Mouse (Mus musculus) heart, embryonic 11.5 days (tissue): Measurements from ENCODE around the gene Swsap1. TPM values are rescaled to one million over a fixed set of nuclear protein-coding genes. Genes with fewer than 3 reads are reported as not detected.

ENCODE experiments used
- ATAC-seq: fragments of 200-750 bp; cut with Nextera tagmentation; replicated peaks from 2 replicates; pipeline ENCODE4 v1.8.0; 2017; ENCODE audit warnings: moderate library complexity; ENCODE audit not compliant: insufficient number of reproducible peaks, low FRiP score, low TSS enrichment
- H3K27ac ChIP-seq: fragments of 300-500 bp; sonication (generic); 2 replicates; pipeline ENCODE4 v1.5.1; 2014; ENCODE audit warnings: mild to moderate bottlenecking, low read depth, low read length
- H3K27me3 ChIP-seq: fragments of 300-500 bp; sonication (generic); 2 replicates; pipeline ENCODE4 v1.6.1; 2014; ENCODE audit warnings: mild to moderate bottlenecking, low read length, mixed read lengths; ENCODE audit not compliant: control insufficient read depth, insufficient read depth
- H3K36me3 ChIP-seq: fragments of 300-500 bp; sonication (generic); 2 replicates; pipeline ENCODE4 v1.6.1; 2014; ENCODE audit warnings: mild to moderate bottlenecking, low read length, moderate library complexity, mixed read lengths; ENCODE audit not compliant: control insufficient read depth, insufficient read depth
- H3K4me1 ChIP-seq: fragments of 300-500 bp; sonication (generic); 2 replicates; pipeline ENCODE4 v1.6.1; 2014; ENCODE audit warnings: low read length; ENCODE audit not compliant: control insufficient read depth, insufficient read depth
- H3K4me2 ChIP-seq: fragments of 300-500 bp; sonication (generic); 2 replicates; pipeline ENCODE4 v1.6.1; 2014; ENCODE audit warnings: mild to moderate bottlenecking, moderate library complexity
- H3K4me3 ChIP-seq: fragments of 300-500 bp; sonication (generic); 2 replicates; pipeline ENCODE4 v1.5.1; 2014; ENCODE audit warnings: low read depth, low read length
- H3K9ac ChIP-seq: fragments of 300-500 bp; sonication (generic); 2 replicates; pipeline ENCODE4 v1.6.1; 2014; ENCODE audit warnings: mild to moderate bottlenecking, low read depth, low read length, moderate library complexity
- H3K9me3 ChIP-seq: fragments of 300-500 bp; sonication (generic); replicated peaks from 2 replicates; pipeline ENCODE4 v1.6.1; 2016; ENCODE audit warnings: low read length; ENCODE audit not compliant: control insufficient read depth
- WGBS: fragments of 180-500 bp; shearing (Covaris S2); extraction: QIAGEN DNeasy Blood & Tissue Kit; methylation state at CpG from one replicate; pipeline ENCODE4 v1.1.7; 2014; ENCODE audit not compliant: insufficient replicate concordance; 5-methylcytosine and 5-hydroxymethylcytosine counted together
- polyA plus RNA-seq: library from polyadenylated mRNA; unstranded; fragments of >200 nt; fragmentation: Nextera tagmentation; extraction: Ambion mirVana; gene quantifications from 2 replicates; pipeline ENCODE4 v1.2.1, GENCODE M21; 2014

The Swsap1 gene
- polyA plus RNA-seq, 1 experiment from 2014 or later, result 9.0 TPM

DNA sequence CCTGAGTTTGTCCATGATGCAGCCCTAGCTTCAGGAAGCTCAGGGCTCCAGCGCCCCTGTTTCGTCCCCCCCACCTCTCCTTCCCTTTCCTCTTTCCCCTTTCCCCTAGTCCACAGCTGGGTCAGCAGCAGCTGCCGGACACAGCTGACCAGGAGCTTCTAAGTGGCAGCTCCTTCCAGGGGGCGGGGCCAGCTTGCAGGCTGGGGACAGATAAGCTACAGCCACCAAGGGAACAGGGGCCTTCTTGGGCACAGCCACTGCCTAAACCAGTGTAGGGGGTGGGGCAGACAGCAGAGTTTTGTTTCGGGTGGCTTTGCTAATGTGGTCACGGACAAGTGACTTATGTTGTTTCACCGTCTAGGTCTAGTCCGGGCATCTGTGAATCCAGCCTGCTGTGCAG is 7.9 kb downstream of the Swsap1 start, which contains the start of gene Epor:
TSS of gene Epor (minus strand) at position 90 of the 400 bp plus-strand sequence.
- WGBS, result 12% methylated on average over 8 of the region's 8 CpGs
- no peaks in the 10 kb centered on the region; the same call in 1 of the 2 replicates for H3K36me3 ChIP-seq
- peak; percentile 83 for ATAC-seq
- H3K9ac ChIP-seq, result peak within 1 kb of the TSS; percentile 71
- H3K4me3 ChIP-seq, result peak within 1 kb of the TSS; percentile 57
- H3K27ac ChIP-seq, result peak within 1 kb of the TSS; percentile 74
- H3K4me1 ChIP-seq, result peaks cover 24% of the 10 kb centered on the region
- peaks cover 21% of the 10 kb centered on the region for H3K27me3 ChIP-seq
- no peaks in the 10 kb centered on the region for H3K9me3 ChIP-seq
- peak within 1 kb of the TSS; percentile 94 for H3K4me2 ChIP-seq

- no peak for ATAC-seq
- 57% methylated on average over 6 of the region's 6 CpGs for WGBS
- H3K36me3 ChIP-seq, result no peaks in the 10 kb centered on the region
Measured at GRCm38 (mm10) chr9:21968883-21969282, 13.3 kb downstream of the Swsap1 start.

DNA sequence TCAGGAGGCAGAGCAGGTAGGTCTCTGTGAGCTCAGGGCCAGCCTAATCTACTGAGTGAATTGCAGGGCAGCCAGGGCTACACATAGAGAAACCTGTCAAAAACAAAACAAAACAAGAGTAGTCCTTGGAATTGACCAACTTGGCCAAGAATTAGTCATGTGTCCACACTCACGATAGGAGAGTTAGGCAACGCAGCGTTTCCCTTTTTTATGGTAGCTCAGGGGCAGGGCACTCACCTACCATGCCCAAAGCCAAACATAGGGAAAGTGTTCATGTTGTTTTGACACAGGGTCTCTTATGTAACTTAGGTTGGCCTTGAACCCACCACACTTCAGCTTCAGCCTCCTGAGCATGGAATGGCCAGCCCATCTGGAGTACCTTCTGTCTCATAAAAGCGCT is 13.7 kb downstream of the Swsap1 start:
- no peak overlapping the region for H3K27ac ChIP-seq
- no peaks in the 10 kb centered on the region for H3K36me3 ChIP-seq
- 80% methylated on average over 4 of the region's 4 CpGs for WGBS
- no peak overlapping the region for H3K4me3 ChIP-seq
- H3K9me3 ChIP-seq, result no peaks in the 10 kb centered on the region
- no peaks in the 10 kb centered on the region for H3K4me1 ChIP-seq
- H3K4me2 ChIP-seq, result no peak overlapping the region
- ATAC-seq, result no peak
- H3K27me3 ChIP-seq, result no peaks in the 10 kb centered on the region
- no peak overlapping the region for H3K9ac ChIP-seq

More at GRCm38 (mm10) chr9:21968883-21969282, 13.3 kb downstream of the Swsap1 start:
- 0 out of 2 replicates have a peak, but pooled peaks cover under 1% of the 10 kb centered on the region for H3K4me1 ChIP-seq
- H3K27me3 ChIP-seq, result no peaks in the 10 kb centered on the region
- H3K4me3 ChIP-seq, result no peak overlapping the region
- H3K9me3 ChIP-seq, result no peaks in the 10 kb centered on the region
- H3K4me2 ChIP-seq, result no peak overlapping the region
- no peak overlapping the region for H3K27ac ChIP-seq
- no peak overlapping the region for H3K9ac ChIP-seq

- ATAC-seq, result no peak
- no peak overlapping the region for H3K4me3 ChIP-seq
- WGBS, result 88% methylated on average over 10 of the region's 10 CpGs
- H3K27me3 ChIP-seq, result peaks cover 13% of the 10 kb centered on the region
- no peak overlapping the region for H3K4me2 ChIP-seq
- no peaks in the 10 kb centered on the region for H3K36me3 ChIP-seq
- no peaks in the 10 kb centered on the region for H3K9me3 ChIP-seq
- no peak overlapping the region for H3K9ac ChIP-seq
- no peak overlapping the region for H3K27ac ChIP-seq
- H3K4me1 ChIP-seq, result no peaks in the 10 kb centered on the region
Measured at GRCm38 (mm10) chr9:21976626-21977175, 21.1 kb downstream of the Swsap1 start.

- Histone ChIP-seq H3K4me3 (no peak overlapping the region), H3K4me1 (no peaks in the 10 kb centered on the region), H3K9ac (no peak overlapping the region), H3K27ac (no peak overlapping the region), H3K27me3 (peaks cover 16% of the 10 kb centered on the region), H3K36me3 (no peaks in the 10 kb centered on the region), H3K4me2 (no peak overlapping the region), H3K9me3 (no peaks in the 10 kb centered on the region)
- ATAC-seq, result no peak
- 69% methylated on average over 5 of the region's 5 CpGs for WGBS
Measured at GRCm38 (mm10) chr9:21977331-21977730, 21.8 kb downstream of the Swsap1 start.

DNA sequence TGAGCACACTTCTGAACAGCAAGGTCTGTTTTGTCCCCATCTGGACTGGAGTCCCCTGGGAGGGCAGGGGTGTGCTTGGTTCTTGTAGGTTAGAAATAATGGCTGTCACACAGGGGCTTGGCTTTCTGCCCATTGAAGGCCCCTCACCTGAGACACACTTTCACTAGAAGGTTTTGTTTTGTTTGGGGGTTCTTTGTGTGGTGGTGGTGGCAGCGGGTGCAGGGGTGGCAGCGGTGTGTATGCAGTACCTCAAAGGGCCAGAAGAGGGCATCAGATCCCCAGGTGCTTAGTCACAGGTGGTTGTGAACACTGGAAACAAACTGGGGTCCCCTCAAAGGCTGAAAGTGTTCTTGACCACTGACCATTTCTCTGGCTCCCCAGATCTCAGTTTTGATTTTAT is 22.4 kb downstream of the Swsap1 start:
- H3K36me3 ChIP-seq, result no peaks in the 10 kb centered on the region
- no peak for ATAC-seq
- H3K4me1 ChIP-seq, result no peaks in the 10 kb centered on the region
- H3K4me3 ChIP-seq, result no peak overlapping the region
- peaks cover 19% of the 10 kb centered on the region for H3K27me3 ChIP-seq
- H3K4me2 ChIP-seq, result no peak overlapping the region
- WGBS, result 15% methylated on average over 2 of the region's 2 CpGs
- H3K9ac ChIP-seq, result no peak overlapping the region
- H3K27ac ChIP-seq, result no peak overlapping the region
- H3K9me3 ChIP-seq, result no peaks in the 10 kb centered on the region

GRCm38 (mm10) chr9:21978398-21979128 is 23.0 kb downstream of the Swsap1 start:
- Histone ChIP-seq H3K9ac (no peak overlapping the region), H3K27me3 (peaks cover 19% of the 10 kb centered on the region), H3K4me2 (no peak overlapping the region), H3K27ac (no peak overlapping the region), H3K4me3 (no peak overlapping the region), H3K4me1 (no peaks in the 10 kb centered on the region), H3K9me3 (no peaks in the 10 kb centered on the region), H3K36me3 (no peaks in the 10 kb centered on the region)
- no peak for ATAC-seq
- WGBS, result 84% methylated on average over 4 of the region's 4 CpGs

DNA sequence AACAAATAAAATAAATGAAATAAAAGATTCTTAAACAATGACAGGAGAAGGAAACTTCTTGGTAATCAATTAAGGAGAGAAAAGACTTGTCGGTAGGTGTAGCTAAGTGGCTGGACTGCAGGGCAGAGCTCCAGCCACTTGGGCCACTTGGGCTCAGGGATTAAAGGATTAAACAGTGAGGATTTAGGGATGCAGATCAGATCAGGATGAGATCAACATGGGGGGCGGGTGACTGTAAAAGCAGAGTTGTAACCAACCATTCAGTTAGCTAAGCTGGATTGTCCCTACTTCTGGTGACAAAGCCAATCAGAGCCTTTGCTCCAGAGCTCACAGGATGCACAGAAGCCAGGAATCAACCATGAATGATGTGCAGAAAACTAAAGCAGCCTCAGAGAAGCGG is 28.4 kb downstream of the Swsap1 start:
- WGBS, result 11% methylated on average over 3 of the region's 3 CpGs
- ATAC-seq, result no peak
- H3K27me3 ChIP-seq, result peaks cover 68% of the 10 kb centered on the region

More for the DNA sequence above, 28.4 kb downstream of the Swsap1 start:
- Histone ChIP-seq H3K9me3 (no peaks in the 10 kb centered on the region), H3K4me2 (no peak overlapping the region), H3K27ac (no peak overlapping the region), H3K36me3 (no peaks in the 10 kb centered on the region), H3K4me1 (peaks cover 3% of the 10 kb centered on the region; the same call in 1 of the 2 replicates), H3K4me3 (no peak overlapping the region), H3K9ac (no peak overlapping the region)
